Mouse (Mus musculus) megakaryocyte, adult 5-6 weeks (primary cell): ENCODE results near the gene Abtb2. TPM values are rescaled to one million over a fixed set of nuclear protein-coding genes. Genes with fewer than 3 reads are reported as not detected.
A peak's percentile ranks its signal among the peaks of the same experiment; 100 is the strongest.
"Not testable (repeated sequence)": the region's sequence is repeated elsewhere in the genome, so short reads cannot be mapped to it uniquely, and the experiment has no call there.

ENCODE experiments used
- ATAC-seq: 2 replicates; pipeline ENCODE4 v1.8.0; 2016; ENCODE audit warnings: mild to moderate bottlenecking, inconsistent platforms; ENCODE audit not compliant: poor library complexity, severe bottlenecking
- total RNA-seq, 2 experiments: library from RNA; stranded (forward) in 1 of 2; stranded (reverse) in 1 of 2; fragments of 153-499, 151-499 nt in 1 of 2; fragments of 221-1000, 200-1000 nt in 1 of 2; gene quantifications; 2 replicates each; pipeline versions ENCODE4 v1.2.3 to v1.2.4; 2015 to 2017

The Abtb2 gene
- total RNA-seq (2015), result 3.8 TPM in 2 replicates
- total RNA-seq (2017), result 3.1 and 3.8 TPM in 2 replicates

- peak; percentile 86 for ATAC-seq
Measured at GRCm38 (mm10) chr2:103565732-103566422, at the start of gene Abtb2. Abtb2 (plus strand) TSS chr2:103566310.

- ATAC-seq, result no peak
Measured at GRCm38 (mm10) chr2:103516472-103516871, 49.6 kb upstream of the Abtb2 start.

DNA sequence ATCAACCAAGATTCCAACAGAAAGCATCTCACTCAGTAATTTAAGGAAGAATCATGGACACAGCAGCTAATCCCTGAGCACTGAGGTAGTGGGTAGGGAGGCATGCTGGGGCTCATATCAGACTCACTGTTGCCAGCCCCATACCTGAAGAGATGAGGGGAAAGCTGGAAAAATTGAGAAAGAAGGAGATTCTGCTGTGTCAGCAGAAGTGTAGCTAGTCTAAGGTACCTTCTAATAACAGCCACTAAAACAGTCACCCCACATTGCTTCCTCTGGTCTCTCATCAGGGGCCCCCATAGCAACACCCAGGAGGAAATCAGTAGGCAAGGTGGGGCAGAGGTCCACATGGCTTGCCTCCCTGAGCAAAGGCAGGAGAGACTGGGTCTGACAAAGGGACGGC is 40.5 kb upstream of the Abtb2 start:
- no peak for ATAC-seq

DNA sequence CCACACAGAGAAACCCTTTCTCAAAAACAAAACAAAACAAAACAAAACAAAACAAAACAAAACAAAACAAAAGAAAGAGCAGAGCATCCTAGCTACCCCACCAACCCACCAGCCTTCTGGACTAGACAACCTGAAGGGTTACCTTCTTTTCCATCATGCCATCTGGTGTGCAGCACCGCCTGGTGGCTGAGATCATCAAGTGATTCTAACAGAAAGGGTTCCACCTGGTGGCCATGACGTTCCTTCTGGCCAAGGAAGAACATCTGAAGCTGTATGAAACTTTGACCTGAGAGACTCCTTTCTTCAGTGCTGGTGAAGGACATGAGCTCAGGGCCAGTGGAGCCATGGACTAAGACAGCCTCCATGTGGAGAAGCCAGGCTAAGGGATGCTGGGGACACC is 19.0 kb upstream of the Abtb2 start:
- ATAC-seq, result peak; percentile 81

- ATAC-seq, result not testable (repeated sequence)
Measured at GRCm38 (mm10) chr2:103550301-103550700, 15.8 kb upstream of the Abtb2 start.

- ATAC-seq, result no peak
Measured at GRCm38 (mm10) chr2:103554041-103554440, 12.1 kb upstream of the Abtb2 start.

DNA sequence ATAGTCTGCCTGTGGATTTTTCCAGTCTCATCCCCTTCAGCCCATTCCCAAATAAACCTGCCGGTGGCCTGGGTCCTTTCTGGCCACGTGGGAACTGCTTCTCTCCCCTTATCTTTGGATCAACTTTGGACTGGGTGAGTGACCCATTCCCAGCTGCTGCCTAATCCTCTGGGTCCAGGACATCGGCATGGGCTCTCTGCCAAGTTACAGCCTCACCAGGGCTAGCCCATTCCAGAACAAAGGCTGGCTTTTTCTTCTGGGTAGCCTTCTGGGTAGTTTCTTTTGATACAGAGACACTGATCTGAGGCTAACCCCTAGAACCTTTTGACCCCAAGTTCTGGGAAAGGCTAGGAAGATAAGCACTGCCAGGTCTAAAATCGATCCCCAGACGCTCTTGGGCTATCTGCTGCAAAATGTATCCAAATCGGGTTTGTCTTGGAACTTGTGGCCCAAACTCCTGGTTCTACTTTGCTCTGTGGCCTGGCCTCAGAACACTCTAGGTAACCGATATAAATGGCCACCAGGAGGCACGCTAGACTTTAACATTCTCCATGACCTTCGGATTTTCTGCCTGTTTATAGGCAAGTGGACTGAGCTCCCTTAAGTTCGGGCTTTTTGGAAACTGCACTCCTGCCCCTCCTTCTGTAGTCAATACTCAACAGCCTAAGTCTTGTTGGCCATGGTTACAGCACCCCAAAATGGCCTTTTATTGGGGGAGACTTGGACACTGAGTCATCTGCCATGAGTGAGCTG is 9.8 kb upstream of the Abtb2 start:
- ATAC-seq, result no peak

DNA sequence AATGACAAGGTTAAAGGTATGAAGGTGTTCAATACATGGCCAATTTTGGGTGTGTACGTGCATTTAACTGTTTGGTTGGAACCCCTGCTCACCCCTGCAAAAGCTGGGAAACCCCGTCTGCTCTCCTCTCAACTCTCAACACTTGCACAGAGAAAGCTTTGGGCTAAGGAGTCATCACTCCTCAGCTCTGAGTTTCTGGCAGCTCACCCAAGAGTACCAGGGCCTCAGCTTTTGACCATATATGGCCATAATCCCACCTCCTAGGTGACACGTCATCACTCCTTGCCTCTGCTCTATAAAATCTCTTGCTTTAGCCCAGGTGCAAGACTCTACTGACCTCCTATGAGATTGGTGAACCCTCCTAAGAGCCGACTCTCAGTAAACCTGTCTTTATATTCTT is 5.2 kb upstream of the Abtb2 start:
- no peak for ATAC-seq

DNA sequence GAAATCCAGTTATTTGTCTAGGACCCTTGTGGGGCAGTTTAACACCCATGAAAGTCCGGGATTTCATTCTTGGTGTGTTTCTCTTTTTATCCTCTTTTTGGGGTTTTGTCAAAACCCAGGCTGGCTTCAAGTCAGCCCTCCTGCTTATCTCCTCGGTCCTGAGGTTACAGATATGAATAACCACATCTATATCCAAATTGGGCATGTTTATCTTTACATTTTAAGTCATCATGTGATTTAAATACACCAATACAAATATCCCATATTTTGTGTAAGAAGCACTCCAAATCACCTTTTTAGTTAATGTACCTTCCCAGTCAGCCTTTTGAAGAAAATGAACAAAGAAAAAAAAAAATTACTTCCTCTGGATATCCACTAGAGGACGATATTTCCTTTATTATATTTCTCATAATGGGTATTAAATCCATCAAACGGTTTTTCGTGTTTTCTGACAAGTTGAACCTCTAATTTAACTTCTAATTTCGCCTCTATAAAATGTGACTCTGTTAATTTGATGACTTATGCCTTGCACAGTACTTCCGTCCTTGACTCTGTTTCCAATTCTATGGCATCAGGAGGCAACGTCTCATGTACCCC is 1.6 kb upstream of the Abtb2 start:
- no peak for ATAC-seq

- peak; percentile 42 for ATAC-seq
Measured at GRCm38 (mm10) chr2:103565171-103565591, 929 bp upstream of the Abtb2 start.

GRCm38 (mm10) chr2:103566423-103566712 is 258 bp downstream of the Abtb2 start:
- peak; percentile 41 for ATAC-seq

GRCm38 (mm10) chr2:103566713-103567521 is 807 bp downstream of the Abtb2 start:
- peak; percentile 25 for ATAC-seq

- ATAC-seq, result no peak
Measured at GRCm38 (mm10) chr2:103568161-103568560, 2.1 kb downstream of the Abtb2 start.

DNA sequence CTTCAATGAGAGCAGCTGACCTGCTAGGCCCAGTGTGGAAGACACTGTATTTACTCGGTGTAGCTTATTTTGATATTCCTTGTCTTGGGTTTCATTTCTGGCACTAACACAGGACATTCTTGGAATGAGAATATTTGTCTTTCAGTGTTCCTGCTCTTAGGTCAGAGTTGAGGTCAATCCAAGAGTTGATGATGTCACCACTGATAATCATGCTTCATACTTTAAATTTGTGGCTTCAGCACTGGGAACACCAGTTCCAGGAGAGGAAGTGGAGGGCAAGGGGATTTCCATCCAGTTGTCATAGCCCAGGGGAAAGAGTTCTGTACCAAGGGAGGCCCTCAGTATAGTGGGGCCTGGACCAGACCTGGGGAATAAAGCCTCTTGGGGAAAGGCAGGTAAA is 3.6 kb downstream of the Abtb2 start:
- ATAC-seq, result no peak

DNA sequence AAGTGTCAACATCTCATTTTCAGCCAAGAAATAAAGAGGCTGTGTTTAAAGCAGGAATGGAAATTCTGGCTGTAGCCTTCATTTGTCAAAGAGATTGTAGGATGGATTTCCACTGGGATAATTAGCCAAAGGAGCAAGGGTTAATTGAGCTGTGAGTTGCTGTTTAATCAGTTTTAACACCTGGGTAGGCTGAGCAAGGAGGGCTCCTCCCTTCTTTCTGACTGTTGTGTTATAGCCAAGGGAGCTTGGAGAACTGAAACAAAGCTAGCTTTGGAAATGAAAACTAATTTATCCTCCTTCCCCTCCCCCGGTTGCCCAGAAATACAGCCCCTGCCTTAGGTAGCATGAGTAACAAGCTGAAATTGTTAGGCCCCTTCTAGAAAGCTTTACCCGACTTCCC is 6.2 kb downstream of the Abtb2 start:
- no peak for ATAC-seq

DNA sequence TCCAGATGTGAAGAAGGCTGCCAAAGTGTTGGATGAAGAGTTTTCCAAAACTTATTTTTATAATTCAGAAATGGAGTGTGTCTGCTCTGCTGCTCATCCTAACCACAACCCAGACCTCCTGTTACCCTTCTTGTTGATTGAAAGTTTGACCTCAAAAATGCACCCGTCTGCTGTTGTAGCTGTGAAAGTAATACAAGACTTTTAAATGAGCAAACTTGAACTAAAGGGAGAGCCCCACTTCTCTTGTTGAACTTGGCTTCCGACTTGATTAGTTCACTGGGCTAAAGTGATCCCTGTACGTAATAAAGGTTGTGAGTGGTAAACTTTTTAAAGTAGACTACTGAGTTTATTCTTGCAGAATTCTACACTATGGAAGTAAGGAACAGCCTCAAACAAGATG is 10.3 kb downstream of the Abtb2 start:
- ATAC-seq, result no peak

DNA sequence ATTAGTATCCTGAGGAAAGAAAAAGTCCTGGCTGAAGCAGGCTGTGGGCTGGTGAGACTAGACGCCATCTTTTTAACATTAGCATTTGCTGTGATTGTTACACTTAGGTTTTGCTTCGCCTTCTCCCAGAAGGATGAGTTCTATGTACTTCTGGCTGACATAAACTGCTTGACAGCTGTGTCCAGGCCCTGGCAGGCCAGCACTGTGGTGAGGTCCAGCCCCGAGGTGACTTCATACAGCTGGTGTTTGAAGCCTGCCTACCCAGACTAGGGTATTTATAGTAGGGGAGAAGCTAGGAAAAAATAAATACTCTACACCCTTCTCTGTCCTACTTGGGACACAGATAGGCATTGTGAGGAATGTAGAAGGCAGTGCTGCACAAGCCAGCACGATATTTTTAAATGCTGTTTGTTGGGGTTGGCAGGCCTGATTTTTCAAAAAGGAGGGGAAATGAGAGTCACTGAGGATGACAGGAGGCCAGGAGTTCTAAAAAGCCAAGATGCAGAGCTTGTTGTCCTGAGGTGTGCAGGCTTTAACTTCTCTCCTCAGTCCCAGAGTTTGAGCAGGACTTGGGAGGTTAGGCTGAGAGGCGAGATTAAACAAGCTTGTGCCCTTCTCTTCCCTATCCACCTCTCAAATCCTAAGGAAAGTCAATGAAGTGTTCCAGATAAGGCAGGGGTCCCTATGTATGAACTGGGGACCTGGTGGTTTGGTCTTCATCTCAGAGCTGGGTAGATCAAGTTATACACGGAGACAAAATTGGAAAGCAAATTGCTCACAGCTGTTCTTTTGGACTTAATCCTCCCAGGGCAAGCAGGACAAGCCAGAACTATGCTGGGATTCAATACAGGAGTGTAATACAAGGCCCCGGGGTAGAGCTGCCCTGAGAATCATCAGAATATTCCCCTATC is 11.9 kb downstream of the Abtb2 start:
- ATAC-seq, result no peak

- ATAC-seq, result peak; percentile 58
Measured at GRCm38 (mm10) chr2:103578663-103579213, 12.6 kb downstream of the Abtb2 start.

- ATAC-seq, result no peak
Measured at GRCm38 (mm10) chr2:103580756-103581155, 14.6 kb downstream of the Abtb2 start.

GRCm38 (mm10) chr2:103581369-103581897 is 15.3 kb downstream of the Abtb2 start:
- no peak for ATAC-seq
